Mouse (Mus musculus) urinary bladder, postnatal 10 days (tissue): ENCODE results near the gene Usp2.

Source experiments
- DNase-seq: peaks from one replicate; pipeline ENCODE4 v3.0.0; 2022; ENCODE audit warnings: low spot score

Gene Usp2

GRCm38 (mm10) chr9:44066785-44067225 is at the start of gene Usp2:
Usp2 (plus strand) TSS chr9:44067021.
- DNase-seq, result peak; percentile 99

GRCm38 (mm10) chr9:44017846-44018245 is 49.0 kb upstream of the Usp2 start:
- DNase-seq, result no peak

DNA sequence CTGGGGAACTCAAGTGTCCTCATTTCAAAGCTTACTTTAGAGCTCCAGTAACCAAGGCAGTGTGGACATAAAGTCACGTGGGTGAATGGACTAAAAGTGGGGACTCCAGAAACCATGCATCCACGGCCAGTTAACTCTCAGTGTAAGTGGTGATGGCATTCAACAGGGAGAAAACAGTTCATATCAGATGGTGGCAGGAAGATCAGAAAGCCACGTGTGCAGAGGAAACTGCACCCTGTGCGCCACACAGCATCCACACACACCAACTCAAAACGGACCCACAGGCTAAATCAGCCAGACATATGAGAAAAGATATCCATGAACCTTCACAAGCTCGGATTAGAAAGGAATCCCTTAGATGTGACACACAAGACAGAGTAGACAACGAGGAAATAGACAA is 46.8 kb upstream of the Usp2 start:
- no peak for DNase-seq

DNA sequence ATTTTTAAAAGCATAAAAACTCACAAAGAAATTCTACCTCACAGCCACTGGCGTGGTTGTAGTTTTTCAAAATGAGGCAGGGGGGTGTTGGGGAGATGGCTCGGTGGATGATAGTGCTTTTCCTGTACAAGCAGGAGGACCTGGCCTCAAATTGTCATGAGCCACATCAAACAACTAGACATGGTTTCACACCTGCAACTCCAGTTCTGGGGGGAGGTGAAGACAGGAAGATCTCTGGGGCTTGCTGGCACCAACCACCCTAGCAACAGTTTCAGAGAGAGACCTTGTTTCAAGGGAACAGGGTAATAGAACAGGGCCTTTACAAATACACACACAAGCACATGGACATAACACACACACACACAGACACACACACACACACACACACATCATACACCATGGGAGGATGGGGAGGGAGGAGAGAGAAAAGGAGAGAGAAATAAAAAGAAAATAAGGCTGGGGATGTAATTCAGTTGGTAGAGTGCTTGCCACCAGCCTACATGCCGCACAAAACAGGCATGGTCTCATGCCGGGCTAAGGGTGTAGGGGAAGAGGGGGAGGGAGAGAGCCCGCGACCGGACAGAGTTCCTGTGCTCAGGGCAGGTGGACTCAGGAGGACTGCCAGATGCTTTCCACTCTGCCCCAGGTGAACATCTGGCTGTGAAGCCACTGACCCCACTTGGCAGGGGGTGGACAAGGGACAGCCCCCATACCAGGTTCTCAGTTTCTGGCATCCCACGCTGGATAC is 44.5 kb upstream of the Usp2 start:
- DNase-seq, result no peak

DNA sequence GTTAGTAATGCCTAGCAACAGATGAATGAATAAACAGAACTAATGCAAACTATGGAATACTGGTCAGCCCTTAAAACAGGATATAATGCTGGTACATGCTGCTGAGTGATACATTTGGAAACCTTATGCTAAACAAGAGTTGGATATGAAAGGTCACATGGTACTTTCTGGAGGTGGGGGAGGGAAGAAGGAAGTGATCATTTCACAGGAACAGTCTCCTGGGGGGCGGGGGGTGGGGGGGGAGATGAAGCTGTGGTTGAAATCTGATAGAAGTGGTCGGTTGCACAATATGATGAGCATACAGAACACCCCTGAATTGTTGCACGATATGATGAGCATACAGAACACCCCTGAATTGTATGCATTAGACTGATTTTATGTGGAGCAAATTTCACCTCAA is 42.7 kb upstream of the Usp2 start:
- no peak for DNase-seq

- no peak for DNase-seq
Observed at GRCm38 (mm10) chr9:44029580-44030236, 37.1 kb upstream of the Usp2 start.

DNA sequence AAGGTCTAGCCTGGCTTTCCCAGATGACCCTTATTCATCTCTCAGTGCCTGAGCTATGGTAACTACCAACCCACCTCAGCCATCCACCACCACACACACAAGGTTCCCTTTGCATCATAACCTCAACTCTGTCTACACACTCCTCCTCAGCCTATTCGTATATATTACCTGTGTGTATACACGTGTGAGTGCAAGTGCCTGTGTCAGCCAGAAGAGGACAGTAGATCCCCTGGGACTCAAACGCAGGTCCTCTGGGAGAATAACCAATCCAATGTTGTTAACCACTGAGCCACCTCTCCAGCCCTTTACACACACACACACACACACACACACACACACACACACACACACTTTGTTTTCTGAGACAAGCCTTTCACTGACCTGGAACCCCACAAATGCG is 36.2 kb upstream of the Usp2 start:
- DNase-seq, result no peak

GRCm38 (mm10) chr9:44031079-44031478 is 35.7 kb upstream of the Usp2 start:
- no peak for DNase-seq

DNA sequence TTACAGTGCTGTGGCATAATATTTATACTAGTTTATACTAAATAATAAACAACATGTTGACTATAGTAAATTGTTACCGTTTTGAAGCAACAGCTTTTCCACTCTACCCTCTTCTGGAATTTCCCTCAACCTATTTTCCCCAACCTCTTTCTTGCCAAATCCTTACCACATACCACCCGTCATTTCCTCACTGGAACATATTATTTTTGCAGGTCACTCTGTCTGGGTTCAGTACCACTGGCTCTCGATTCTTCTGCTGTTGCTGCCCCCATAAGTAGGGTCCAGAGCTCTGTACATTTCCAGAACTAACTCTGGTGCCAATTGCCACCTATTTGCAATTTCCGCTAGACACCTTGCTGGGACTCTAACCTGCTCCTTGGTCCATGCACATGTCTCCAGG is 34.9 kb upstream of the Usp2 start:
- no peak for DNase-seq

- DNase-seq, result no peak
Observed at GRCm38 (mm10) chr9:44033317-44033716, 33.5 kb upstream of the Usp2 start.

DNA sequence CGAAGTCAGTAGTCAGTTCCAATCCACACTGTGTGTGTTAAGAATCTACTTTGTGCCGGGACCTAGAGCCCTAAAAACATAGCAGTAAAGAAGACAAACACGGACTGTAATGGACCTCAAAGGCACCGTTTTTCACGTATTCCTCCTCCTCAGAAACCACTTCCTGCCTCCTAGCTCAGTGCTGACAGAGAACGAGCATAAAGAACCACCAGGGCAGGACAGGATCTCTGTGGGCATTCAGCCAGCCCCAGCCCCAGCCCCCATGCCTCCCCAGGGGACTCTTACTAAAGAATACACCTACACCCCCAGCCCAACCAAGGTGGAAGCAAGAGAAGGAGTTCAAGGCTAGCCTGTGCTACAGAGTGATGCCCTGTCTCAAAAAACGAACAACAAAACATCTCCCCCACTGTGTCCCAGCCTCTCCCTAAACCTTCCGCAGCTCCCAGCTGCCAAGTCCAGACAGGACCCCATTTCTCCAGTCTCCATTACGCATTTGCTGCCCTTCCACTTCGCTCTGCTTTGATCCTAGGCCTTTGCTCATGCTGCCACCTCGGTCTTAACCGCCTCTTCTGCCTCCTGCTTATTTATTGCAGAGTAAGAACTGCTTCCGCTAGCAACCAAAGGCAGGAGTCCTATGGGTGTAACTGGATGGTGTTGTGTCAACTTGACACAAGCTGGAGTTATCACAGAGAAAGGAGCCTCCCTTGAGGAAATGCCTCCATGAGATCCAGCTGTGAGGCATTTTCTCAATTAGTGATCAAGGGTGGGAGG is 32.7 kb upstream of the Usp2 start:
- DNase-seq, result no peak

DNA sequence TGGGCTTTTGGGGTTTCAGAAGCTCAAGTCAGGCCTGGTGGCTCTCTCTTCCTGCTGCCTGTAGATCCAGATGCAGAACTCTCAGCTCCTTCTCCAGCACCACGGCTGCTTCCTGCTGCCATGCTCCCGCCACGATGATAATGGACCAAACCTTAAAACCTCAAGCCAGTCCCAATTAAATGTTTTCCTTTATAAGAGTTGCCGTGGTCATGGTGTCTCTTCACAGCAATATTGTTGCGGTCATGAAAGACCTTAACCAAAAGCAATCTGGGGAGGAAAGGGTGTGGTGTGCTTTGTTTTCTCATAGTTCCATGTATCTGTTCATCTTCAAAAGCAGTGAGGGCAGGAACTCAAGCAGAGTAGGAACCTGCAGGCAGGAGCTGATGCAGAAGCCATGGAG is 29.7 kb upstream of the Usp2 start:
- no peak for DNase-seq

DNA sequence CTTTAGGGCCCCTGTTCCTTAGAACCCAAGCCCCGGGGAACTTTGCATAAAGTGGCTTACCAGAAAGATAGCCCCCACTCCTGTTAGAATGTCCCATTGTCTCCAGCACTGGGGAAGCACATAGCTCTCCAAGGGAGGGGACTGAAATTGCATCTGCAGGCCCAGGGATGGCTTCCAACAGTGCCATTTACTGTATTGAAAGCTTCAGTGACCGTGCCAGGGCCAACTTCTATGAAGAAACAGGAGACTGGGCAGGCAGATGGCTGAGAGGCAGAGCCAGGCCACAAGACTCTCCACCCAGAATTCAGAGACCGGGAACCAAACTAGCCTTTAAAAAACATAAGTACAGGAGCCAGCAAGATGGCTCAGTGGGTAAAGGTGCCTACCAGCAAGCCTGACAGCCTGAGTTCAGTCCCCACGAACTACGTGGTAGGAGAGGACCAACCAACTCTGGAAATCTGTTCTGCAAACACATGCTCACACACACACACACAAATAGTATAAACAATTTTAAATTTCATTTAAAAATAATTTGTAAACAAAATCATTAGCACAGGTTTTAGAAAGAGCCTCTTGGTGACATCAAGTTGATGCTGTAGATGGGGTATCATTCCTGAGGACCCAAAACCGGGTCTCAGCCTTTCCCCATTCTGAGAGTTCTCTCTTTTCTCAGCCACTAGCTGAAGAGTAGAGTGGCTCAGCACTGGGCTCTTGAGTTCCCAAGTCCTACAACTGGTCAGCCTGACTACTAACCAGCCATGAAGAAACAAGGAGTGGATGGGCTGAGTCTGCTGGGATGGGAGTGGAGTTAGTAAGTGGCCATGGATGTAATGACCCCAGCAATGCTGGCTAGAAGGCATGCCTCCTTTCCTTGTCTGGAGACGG is 25.1 kb upstream of the Usp2 start:
- DNase-seq, result no peak

- DNase-seq, result no peak
Observed at GRCm38 (mm10) chr9:44042396-44042680, 24.5 kb upstream of the Usp2 start.

DNA sequence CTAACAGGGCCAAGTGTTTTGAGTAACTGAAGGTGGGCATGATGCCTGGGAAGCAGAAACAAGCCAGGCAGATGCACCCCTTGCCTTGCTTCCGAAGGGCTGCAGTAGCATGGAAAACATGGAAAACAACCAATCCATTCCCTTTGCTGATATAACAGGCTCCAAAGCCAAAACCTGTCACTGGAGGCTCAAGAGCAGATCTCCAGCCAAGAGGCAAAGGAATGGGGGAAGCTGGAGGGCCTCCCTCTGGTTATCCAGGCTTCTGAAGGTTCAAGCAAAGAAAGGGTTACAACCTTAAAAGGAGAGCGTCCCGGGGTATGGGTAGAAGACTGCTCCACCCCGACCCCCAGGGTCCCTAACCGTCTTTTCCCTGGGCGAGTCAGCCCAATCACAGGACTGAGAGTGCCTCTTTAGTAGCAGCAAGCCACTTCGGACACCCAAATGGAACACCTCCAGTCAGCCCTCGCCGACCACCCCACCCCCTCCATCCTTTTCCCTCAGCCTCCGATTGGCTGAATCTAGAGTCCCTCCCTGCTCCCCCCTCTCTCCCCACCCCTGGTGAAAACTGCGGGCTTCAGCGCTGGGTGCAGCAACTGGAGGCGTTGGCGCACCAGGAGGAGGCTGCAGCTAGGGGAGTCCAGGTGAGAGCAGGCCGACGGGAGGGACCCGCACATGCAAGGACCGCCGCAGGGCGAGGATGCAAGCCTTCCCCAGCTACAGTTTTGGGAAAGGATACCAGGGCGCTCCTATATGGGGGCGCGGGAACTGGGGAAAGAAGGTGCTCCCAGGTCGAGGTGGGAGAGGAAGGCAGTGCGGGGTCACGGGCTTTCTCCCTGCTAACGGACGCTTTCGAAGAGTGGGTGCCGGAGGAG is 23.7 kb upstream of the Usp2 start, which contains the start of gene Thy1:
Thy1 (plus strand) TSS at position 549 of the 872 bp plus-strand sequence.
- no peak for DNase-seq

DNA sequence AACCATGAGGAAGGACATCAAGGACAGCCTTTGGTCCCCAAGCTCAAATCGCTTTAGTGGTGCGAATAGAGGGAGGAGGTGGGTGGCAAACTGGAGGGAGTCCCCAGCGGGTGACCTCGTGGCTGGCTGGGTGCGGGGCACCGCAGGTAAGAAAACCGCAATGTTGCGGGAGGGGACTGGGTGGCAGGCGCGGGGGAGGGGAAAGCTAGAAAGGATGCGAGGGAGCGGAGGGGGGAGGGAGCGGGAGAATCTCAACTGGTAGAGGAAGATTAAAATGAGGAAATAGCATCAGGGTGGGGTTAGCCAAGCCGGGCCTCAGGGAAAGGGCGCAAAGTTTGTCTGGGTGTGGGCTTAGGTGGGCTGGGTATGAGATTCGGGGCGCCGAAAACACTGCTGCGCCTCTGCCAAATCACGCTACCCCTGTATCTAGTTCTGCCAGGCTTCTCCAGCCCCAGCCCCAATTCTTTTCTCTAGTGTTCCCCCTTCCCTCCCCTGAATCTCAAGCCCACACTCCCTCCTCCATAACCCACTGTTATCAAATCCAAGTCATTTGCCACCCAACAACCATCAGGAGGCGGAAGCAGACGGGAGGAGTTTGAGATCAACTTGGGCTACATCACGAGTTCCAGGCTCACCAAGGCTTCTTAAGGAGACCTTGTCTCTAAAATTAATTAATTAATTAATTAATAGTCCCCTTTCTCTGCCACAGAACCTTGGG is 23.0 kb upstream of the Usp2 start:
- no peak for DNase-seq

DNA sequence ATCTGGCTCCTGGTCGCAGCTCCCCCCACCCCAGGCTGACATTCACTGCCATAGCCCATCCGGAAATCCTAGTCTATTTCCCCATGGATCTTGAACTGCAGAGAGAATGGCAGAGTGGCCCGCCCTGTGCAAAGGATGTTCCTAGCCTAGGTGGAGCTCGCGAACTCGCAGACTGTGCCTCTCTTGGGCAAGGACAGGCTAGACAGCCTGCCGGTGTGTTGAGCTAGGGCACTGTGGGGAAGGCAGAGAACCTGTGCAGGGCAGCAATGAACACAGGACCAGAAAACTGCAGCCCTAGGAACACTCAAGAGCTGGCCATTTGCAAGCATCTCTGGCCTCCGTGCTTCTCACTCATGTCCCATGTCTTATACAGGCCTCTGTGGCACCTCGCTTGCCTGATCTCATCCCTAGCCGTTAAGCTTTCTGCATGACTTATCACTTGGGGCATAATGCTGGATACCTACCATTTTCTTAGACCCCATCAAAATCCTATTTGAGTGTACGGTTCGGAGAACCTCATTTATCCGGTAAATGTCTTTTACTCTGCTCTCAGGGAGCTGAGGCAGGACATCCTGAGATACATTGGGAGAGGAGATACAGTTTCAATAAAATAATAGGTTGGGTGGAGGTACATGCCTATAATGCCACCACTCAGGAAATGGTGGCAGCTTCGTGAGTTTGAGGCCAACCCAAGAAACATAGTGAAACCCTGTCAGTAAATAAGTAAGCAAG is 22.2 kb upstream of the Usp2 start:
- no peak for DNase-seq

DNA sequence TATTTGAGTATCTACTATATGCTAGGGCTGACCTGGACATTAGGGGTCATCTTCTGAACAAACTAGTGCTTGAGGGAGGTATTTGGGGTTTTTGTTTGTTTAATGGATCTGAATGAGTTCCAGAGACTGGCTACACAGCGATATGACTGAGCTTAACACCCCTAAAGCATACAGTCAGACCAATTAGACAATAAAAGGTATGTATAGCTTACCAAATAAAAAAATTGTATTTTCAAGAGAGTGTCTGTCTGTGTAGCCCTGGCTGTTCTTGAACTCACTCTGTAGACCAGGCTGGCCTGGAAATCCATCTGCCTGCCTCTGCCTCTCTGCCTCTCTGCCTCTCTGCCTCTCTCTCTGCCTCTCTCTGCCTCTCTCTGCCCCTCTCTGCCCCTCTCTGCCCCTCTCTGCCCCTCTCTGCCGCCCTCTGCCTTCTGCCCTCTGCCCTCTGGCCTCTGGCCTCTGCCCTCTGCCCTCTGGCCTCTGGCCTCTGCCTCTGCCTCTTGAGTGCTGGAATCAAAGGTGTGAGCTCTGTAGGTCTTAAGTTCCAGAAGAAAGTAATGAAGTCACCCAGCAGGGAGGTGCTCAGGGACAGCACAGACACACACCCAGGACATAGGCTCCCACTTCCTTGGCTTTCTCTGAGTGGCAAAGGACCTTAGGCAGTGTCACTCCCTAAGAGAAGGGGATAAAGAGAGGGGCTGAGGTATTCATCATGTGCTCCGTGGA is 21.5 kb upstream of the Usp2 start:
- no peak for DNase-seq

DNA sequence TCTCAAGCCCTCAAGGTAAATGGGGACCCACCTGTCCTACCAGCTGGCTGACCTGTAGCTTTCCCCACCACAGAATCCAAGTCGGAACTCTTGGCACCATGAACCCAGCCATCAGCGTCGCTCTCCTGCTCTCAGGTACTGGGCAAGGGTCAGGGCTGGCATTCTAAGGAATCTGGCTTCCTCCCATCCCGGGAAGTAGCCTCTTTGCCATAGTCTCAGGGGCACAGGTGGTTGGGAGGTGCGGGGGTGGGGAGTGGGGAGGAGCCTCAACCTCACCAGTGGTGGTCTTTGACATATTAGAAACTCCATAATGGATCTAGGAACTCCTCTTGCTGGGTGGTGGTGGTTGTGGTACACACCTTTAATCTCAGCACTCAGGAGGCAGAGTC is 20.9 kb upstream of the Usp2 start:
- no peak for DNase-seq
